Comparison of ENCODE assay signal across 11 mouse cellular contexts in genomic region chr1:64255554-64256295, GRCm38 (mm10).
DNase-seq lines count a peak whose midpoint lies in the region; ATAC-seq and TF ChIP-seq lines count a peak whose summit lies in the region.
"Had no signal": no experiment of that assay in that cellular context is flagged by ENCODE, and none has a peak within 500 bp of the region (broad histone marks: within the 10 kb centered on the region; RNA-seq: fewer than 3 reads in every experiment).

No protein-coding gene starts in this region.

- H3K27me3 ChIP-seq in forebrain, embryonic 12.5 days: no peaks in the 10 kb centered on the region
- H3K27me3 ChIP-seq in forebrain, embryonic 10.5 days (ENCODE audit: poor library complexity, severe bottlenecking): no peaks in the 10 kb centered on the region
- H3K27me3 ChIP-seq in forebrain, postnatal 0 days (ENCODE audit: insufficient read depth, low read length): no peaks in the 10 kb centered on the region
- no peaks in the 10 kb centered on the region; the same call in 1 of the 2 replicates for H3K27me3 ChIP-seq in midbrain, embryonic 12.5 days
- no peaks in the 10 kb centered on the region for H3K27me3 ChIP-seq in kidney, embryonic 15.5 days
- H3K27me3 ChIP-seq: limb, embryonic 13.5 days had no signal

- peaks cover 20% of the 10 kb centered on the region for H3K4me1 ChIP-seq in forebrain, embryonic 12.5 days
- peaks cover 40% of the 10 kb centered on the region for H3K4me1 ChIP-seq in forebrain, embryonic 10.5 days
- no peaks in the 10 kb centered on the region for H3K4me1 ChIP-seq in forebrain, postnatal 0 days (ENCODE audit: insufficient read depth)
- peaks cover 19% of the 10 kb centered on the region for H3K4me1 ChIP-seq in midbrain, embryonic 12.5 days
- H3K4me1 ChIP-seq in kidney, embryonic 15.5 days: no peaks in the 10 kb centered on the region
- H3K4me1 ChIP-seq: limb, embryonic 13.5 days had no signal

- DNase-seq in forebrain, embryonic 10.5 days (ENCODE audit: extremely low spot score, low spot score): no peak
- DNase-seq in brain, embryonic 14.5 days (ENCODE audit: low read depth): peak; percentile 48
- DNase-seq in forebrain, postnatal 0 days: peak; percentile 20
- DNase-seq in lung, postnatal 10 days: no peak
- no peak for DNase-seq in urinary bladder, adult 18-20 months (ENCODE audit: low spot score in 2 of 2)
- DNase-seq: heart, adult 18-20 months; kidney, adult 11 months had no signal

- H3K9ac ChIP-seq in forebrain, embryonic 12.5 days: no peak overlapping the region
- no peak overlapping the region for H3K9ac ChIP-seq in forebrain, postnatal 0 days
- no peak overlapping the region for H3K9ac ChIP-seq in midbrain, embryonic 12.5 days (replicated peaks)
- no peak overlapping the region for H3K9ac ChIP-seq in kidney, embryonic 15.5 days
- H3K9ac ChIP-seq: limb, embryonic 13.5 days had no signal

- no peaks in the 10 kb centered on the region for H3K36me3 ChIP-seq in forebrain, embryonic 12.5 days (replicated peaks)
- no peaks in the 10 kb centered on the region for H3K36me3 ChIP-seq in forebrain, embryonic 10.5 days (replicated peaks)
- no peaks in the 10 kb centered on the region for H3K36me3 ChIP-seq in forebrain, postnatal 0 days (ENCODE audit: insufficient read depth)
- no peaks in the 10 kb centered on the region for H3K36me3 ChIP-seq in midbrain, embryonic 12.5 days
- H3K36me3 ChIP-seq in kidney, embryonic 15.5 days: no peaks in the 10 kb centered on the region
- H3K36me3 ChIP-seq: limb, embryonic 13.5 days had no signal

- H3K4me3 ChIP-seq in forebrain, embryonic 12.5 days (replicated peaks): no peak overlapping the region
- no peak overlapping the region for H3K4me3 ChIP-seq in forebrain, embryonic 10.5 days
- no peak overlapping the region for H3K4me3 ChIP-seq in forebrain, postnatal 0 days (ENCODE audit: low read depth, low read length)
- H3K4me3 ChIP-seq in midbrain, embryonic 12.5 days: no peak overlapping the region
- H3K4me3 ChIP-seq in kidney, embryonic 15.5 days (replicated peaks): no peak overlapping the region
- H3K4me3 ChIP-seq: limb, embryonic 13.5 days had no signal

- H3K27ac ChIP-seq in forebrain, embryonic 12.5 days: no peak overlapping the region
- no peak overlapping the region for H3K27ac ChIP-seq in forebrain, embryonic 10.5 days
- H3K27ac ChIP-seq in forebrain, postnatal 0 days (ENCODE audit: low read depth, low read length): no peak overlapping the region
- H3K27ac ChIP-seq in midbrain, embryonic 12.5 days (replicated peaks): peak overlapping the region; percentile 58
- H3K27ac ChIP-seq in kidney, embryonic 15.5 days: no peak overlapping the region
- H3K27ac ChIP-seq: limb, embryonic 13.5 days had no signal

- ATAC-seq in forebrain, embryonic 12.5 days (ENCODE audit: low FRiP score): peak; percentile 51; the same call in 1 of the 2 replicates
- peak; percentile 47 for ATAC-seq in forebrain, postnatal 0 days
- no peak for ATAC-seq in midbrain, embryonic 12.5 days (ENCODE audit: low FRiP score, low read depth)
- no peak for ATAC-seq in kidney, embryonic 15.5 days (replicated peaks; ENCODE audit: low FRiP score)

- WGBS in forebrain, embryonic 12.5 days: 73% methylated on average over 14 of the region's 14 CpGs
- 84% methylated on average over 14 of the region's 14 CpGs for WGBS in forebrain, embryonic 10.5 days
- WGBS in forebrain, postnatal 0 days: 66% methylated on average over 14 of the region's 14 CpGs
- WGBS in midbrain, embryonic 12.5 days: 68% methylated on average over 14 of the region's 14 CpGs
- 85% methylated on average over 14 of the region's 14 CpGs for WGBS in kidney, embryonic 15.5 days

- no peaks in the 10 kb centered on the region for H3K9me3 ChIP-seq in forebrain, embryonic 12.5 days
- H3K9me3 ChIP-seq in forebrain, embryonic 10.5 days: no peaks in the 10 kb centered on the region
- no peaks in the 10 kb centered on the region for H3K9me3 ChIP-seq in forebrain, postnatal 0 days (ENCODE audit: low read length)
- H3K9me3 ChIP-seq in midbrain, embryonic 12.5 days: no peaks in the 10 kb centered on the region
- H3K9me3 ChIP-seq in kidney, embryonic 15.5 days (replicated peaks): no peaks in the 10 kb centered on the region
- H3K9me3 ChIP-seq: limb, embryonic 13.5 days had no signal

- no peak for TF ChIP-seq CTCF in brain, embryonic 14.5 days (IDR thresholded peaks at IDR 0.05; ENCODE audit: borderline replicate concordance, extremely low read depth, insufficient read depth, insufficient read length)
- no peak for TF ChIP-seq CTCF in forebrain, postnatal 0 days (IDR thresholded peaks at IDR 0.05; ENCODE audit: low read depth)

- no peak for TF ChIP-seq POLR2A in brain, embryonic 14.5 days (IDR thresholded peaks at IDR 0.05; ENCODE audit: borderline replicate concordance, extremely low read depth, insufficient read depth, insufficient read length, poor library complexity, severe bottlenecking)

- no peak overlapping the region for H3K4me2 ChIP-seq in forebrain, embryonic 12.5 days
- no peak overlapping the region for H3K4me2 ChIP-seq in forebrain, postnatal 0 days (ENCODE audit: low read depth)
- H3K4me2 ChIP-seq in midbrain, embryonic 12.5 days (replicated peaks): no peak overlapping the region
- no peak overlapping the region for H3K4me2 ChIP-seq in kidney, embryonic 15.5 days
- H3K4me2 ChIP-seq: limb, embryonic 13.5 days had no signal

Comparison
In these comparisons a context has a peak if more than half of its experiments do, and no peak if none do; other contexts are left out.
1. DNase-seq: peak in brain, embryonic 14.5 days (single experiment) and forebrain, postnatal 0 days (single experiment); none in forebrain, embryonic 10.5 days (single experiment), lung, postnatal 10 days (single experiment) and urinary bladder, adult 18-20 months (0 of 2).
2. ATAC-seq: peak in forebrain, embryonic 12.5 days (single experiment) and forebrain, postnatal 0 days (single experiment); none in midbrain, embryonic 12.5 days (single experiment) and kidney, embryonic 15.5 days (single experiment).